Mouse (Mus musculus) liver, embryonic 14.5 days (tissue): ENCODE results near the gene Glp2r.

Source experiments
- CTCF ChIP-seq: IDR thresholded peaks from 2 replicates; pipeline ENCODE4 v1.5.1; 2016; ENCODE audit warnings: antibody characterized with exemption, low read depth, control low read depth
- EP300 ChIP-seq: IDR thresholded peaks from 2 replicates; pipeline ENCODE4 v1.6.1; 2016; ENCODE audit warnings: antibody characterized with exemption, low read depth

GRCm38 (mm10) chr11:67653521-67654090 lies 117.3 kb downstream of the Glp2r start:
- TF ChIP-seq CTCF (no peak), EP300 (no peak)
